Mouse (Mus musculus) spleen, adult 2 months (tissue): ENCODE measurements around the gene Haus6.

Source experiments
- CTCF ChIP-seq: fragments of 200-500 bp; IDR thresholded peaks from 2 replicates; pipeline ENCODE4 v1.5.1; 2011; ENCODE audit warnings: mild to moderate bottlenecking, inconsistent platforms; ENCODE audit not compliant: insufficient read depth, insufficient read length, insufficient replicate concordance; ENCODE audit errors: extremely low read depth
- POLR2A ChIP-seq: fragments of 200-500 bp; IDR thresholded peaks from 2 replicates; pipeline ENCODE4 v1.6.1; 2011; ENCODE audit warnings: low read depth, low read length, inconsistent platforms

GRCm38 (mm10) chr4:86575283-86575983, 36.4 kb downstream of the Haus6 start, which contains the start of gene Rraga:
- peak; percentile 92 for TF ChIP-seq CTCF
- TF ChIP-seq POLR2A = peak; percentile 92
